Mouse (Mus musculus): Measurements from ENCODE around the gene Kcnq1. TPM values are rescaled to one million over a fixed set of nuclear protein-coding genes. Genes with fewer than 3 reads are reported as not detected.

Kcnq1 gene
- polyA plus RNA-seq, 1 experiment, result 0.54 TPM

DNA sequence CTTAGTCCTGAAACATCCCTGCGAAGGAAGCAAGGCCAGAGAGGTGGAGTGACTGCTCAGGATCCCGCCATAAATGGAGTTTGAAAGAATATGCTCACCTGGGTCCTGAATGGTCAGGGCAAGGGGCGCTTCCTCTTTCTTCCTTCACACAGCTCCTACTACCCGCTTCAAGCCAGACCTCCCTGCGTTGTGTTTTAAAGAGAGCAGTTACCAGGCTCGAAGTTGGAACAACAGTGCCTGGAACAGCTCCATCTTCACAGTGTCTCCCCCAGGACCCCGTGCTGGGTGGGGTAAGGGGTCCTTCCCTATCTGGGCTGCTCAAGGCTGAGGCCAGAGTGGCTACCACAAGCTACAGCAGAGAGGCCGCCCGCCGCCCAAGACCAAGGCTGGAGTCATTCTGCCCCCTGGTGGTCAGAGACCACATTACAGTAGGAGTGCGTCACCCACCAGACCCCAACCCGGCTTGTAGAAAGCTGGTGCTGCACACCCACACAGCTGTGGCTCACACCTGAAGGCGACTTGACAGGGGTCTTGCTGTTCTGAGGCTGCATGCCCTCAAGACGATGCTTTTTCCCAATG, 360.0 kb downstream of the Kcnq1 start:
- Histone ChIP-seq H3K4me1 (ENCODE audit: control insufficient read depth, insufficient read depth, low read length) (no peaks in the 10 kb centered on the region), H3K27me3 (ENCODE audit: control insufficient read depth, insufficient read depth, low read length) (peaks cover 3% of the 10 kb centered on the region; the same call in 1 of the 2 replicates), H3K4me3 (replicated peaks; ENCODE audit: insufficient read depth, low read depth, low read length) (no peak overlapping the region), H3K27ac (ENCODE audit: insufficient read depth, low read length) (no peak overlapping the region)
- WGBS, result 29% methylated on average over 14 of the region's 14 CpGs
- peak; percentile 57 to 81 for DNase-seq
- no peak for TF ChIP-seq POLR2A (IDR thresholded peaks at IDR 0.05; ENCODE audit: borderline replicate concordance, insufficient read depth, low read length)
- peak; percentile 90 for TF ChIP-seq CTCF (IDR thresholded peaks at IDR 0.05; ENCODE audit: borderline replicate concordance, insufficient read depth, low read depth, low read length)

DNA sequence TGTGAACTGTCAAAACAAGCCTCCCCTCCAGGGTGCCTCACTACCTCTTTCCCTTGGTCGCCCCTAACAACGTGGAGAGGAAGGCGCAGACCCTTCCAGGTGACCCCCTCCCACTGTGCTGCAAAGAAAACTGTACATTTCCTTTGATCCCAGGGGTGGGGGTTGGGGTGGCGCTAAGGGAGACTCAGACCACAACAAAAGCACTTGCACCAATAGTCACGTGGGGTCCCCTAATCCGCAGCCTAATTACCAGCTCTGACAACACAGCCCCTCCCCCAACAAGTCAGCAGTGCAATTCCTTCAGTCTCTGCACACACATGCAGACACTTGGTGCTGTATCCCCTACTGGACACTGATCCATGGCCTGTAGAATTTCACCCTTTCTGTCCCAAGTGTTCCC, 361.6 kb downstream of the Kcnq1 start:
- Histone ChIP-seq H3K4me3 (replicated peaks; ENCODE audit: insufficient read depth, low read depth, low read length) (no peak overlapping the region), H3K27me3 (ENCODE audit: control insufficient read depth, insufficient read depth, low read length) (peaks cover 3% of the 10 kb centered on the region; the same call in 1 of the 2 replicates), H3K27ac (ENCODE audit: insufficient read depth, low read length) (no peak overlapping the region), H3K4me1 (ENCODE audit: control insufficient read depth, insufficient read depth, low read length) (no peaks in the 10 kb centered on the region)
- 26% methylated on average over 6 of the region's 6 CpGs for WGBS
- no peak for TF ChIP-seq POLR2A (IDR thresholded peaks at IDR 0.05; ENCODE audit: borderline replicate concordance, insufficient read depth, low read length)
- TF ChIP-seq CTCF (IDR thresholded peaks at IDR 0.05; ENCODE audit: borderline replicate concordance, insufficient read depth, low read depth, low read length), result no peak
- DNase-seq, result no peak

- peak; percentile 52 to 71 for DNase-seq
- WGBS, result 17% methylated on average over 8 of the region's 8 CpGs
- Histone ChIP-seq H3K4me3 (replicated peaks; ENCODE audit: insufficient read depth, low read depth, low read length) (no peak overlapping the region), H3K27me3 (ENCODE audit: control insufficient read depth, insufficient read depth, low read length) (peaks cover under 1% of the 10 kb centered on the region; the same call in 1 of the 2 replicates), H3K27ac (ENCODE audit: insufficient read depth, low read length) (no peak overlapping the region), H3K4me1 (ENCODE audit: control insufficient read depth, insufficient read depth, low read length) (no peaks in the 10 kb centered on the region)
- TF ChIP-seq CTCF (IDR thresholded peaks at IDR 0.05; ENCODE audit: borderline replicate concordance, insufficient read depth, low read depth, low read length) (peak; percentile 82), POLR2A (IDR thresholded peaks at IDR 0.05; ENCODE audit: borderline replicate concordance, insufficient read depth, low read length) (no peak)
Observed at GRCm38 (mm10) chr7:143469946-143470345, 363.8 kb downstream of the Kcnq1 start.

DNA sequence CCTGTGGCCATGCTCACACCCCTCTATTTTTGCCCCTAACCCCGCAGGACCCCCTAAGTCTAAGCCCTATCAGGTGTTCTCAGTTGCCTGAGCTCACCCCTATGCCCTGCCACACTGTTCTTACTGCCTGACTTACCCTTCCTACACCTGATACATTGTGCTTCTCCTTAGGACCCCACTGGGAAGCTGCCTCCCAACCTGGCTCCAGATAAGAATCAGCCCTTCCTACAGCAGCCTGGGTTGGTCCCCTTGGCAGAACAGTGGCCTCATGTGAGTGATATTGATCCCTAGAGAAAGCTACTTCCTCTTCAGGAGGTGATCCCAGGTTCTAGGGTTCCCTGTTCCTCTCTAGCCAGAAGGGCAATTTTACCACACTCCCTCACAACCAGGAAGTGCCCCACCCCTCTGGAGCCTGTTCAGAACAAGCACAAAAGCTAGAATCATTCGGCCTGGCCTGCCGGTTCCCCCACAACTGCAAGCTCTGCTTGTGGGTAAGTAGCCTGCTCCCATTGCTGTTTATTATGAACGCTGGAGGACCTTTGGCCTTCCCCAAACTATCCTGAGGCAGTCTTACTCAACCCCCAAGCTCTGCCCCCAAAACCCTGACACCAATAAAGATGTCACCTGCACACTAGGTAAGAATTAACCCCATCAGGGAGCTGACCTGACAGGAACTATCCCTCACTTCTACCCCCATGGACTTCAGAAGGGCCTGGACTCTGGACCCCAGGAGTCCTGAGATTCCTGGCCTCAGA, 367.4 kb downstream of the Kcnq1 start, which contains the start of gene Slc22a18:
Gene Slc22a18 (plus strand): TSS at position 390 of the 755 bp plus-strand sequence.
- H3K27me3 ChIP-seq (ENCODE audit: control insufficient read depth, insufficient read depth, low read length), result no peaks in the 10 kb centered on the region
- no peak for TF ChIP-seq CTCF (IDR thresholded peaks at IDR 0.05; ENCODE audit: borderline replicate concordance, insufficient read depth, low read depth, low read length)
- no peak for TF ChIP-seq POLR2A (IDR thresholded peaks at IDR 0.05; ENCODE audit: borderline replicate concordance, insufficient read depth, low read length)
- 42% methylated on average over 4 of the region's 4 CpGs for WGBS
- no peak within 1 kb of the TSS for H3K27ac ChIP-seq (ENCODE audit: insufficient read depth, low read length)
- no peaks in the 10 kb centered on the region for H3K4me1 ChIP-seq (ENCODE audit: control insufficient read depth, insufficient read depth, low read length)
- no peak for DNase-seq
- no peak within 1 kb of the TSS for H3K4me3 ChIP-seq (replicated peaks; ENCODE audit: insufficient read depth, low read depth, low read length)

GRCm38 (mm10) chr7:143474811-143475210, 368.6 kb downstream of the Kcnq1 start:
- Histone ChIP-seq H3K27ac (ENCODE audit: insufficient read depth, low read length) (no peak overlapping the region), H3K4me3 (replicated peaks; ENCODE audit: insufficient read depth, low read depth, low read length) (no peak overlapping the region), H3K4me1 (ENCODE audit: control insufficient read depth, insufficient read depth, low read length) (no peaks in the 10 kb centered on the region), H3K27me3 (ENCODE audit: control insufficient read depth, insufficient read depth, low read length) (no peaks in the 10 kb centered on the region)
- TF ChIP-seq POLR2A (IDR thresholded peaks at IDR 0.05; ENCODE audit: borderline replicate concordance, insufficient read depth, low read length) (no peak), CTCF (IDR thresholded peaks at IDR 0.05; ENCODE audit: borderline replicate concordance, insufficient read depth, low read depth, low read length) (no peak)
- DNase-seq, result no peak
- 28% methylated on average over 10 of the region's 10 CpGs for WGBS

DNA sequence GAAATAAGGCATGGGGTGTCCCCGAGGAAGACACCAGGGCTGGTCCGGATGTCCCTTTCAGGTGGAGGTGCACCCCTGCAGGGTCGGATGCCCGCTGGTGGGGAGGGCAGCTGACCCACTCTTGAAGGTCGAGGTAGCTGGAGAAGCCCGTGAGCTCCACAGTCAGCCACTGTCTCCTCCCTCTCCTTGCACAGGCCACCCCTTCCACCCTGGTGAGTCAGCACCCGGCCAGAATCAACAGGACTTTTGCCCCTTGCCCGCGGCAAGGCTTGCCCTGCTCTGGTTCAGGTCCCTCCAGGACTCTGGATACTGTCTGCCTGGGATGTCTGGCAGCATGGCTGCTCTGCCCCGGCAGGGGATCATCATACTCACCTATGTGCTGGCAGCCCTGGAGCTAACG, 369.7 kb downstream of the Kcnq1 start:
- WGBS, result 67% methylated on average over 11 of the region's 11 CpGs
- Histone ChIP-seq H3K27me3 (ENCODE audit: control insufficient read depth, insufficient read depth, low read length) (no peaks in the 10 kb centered on the region), H3K4me1 (ENCODE audit: control insufficient read depth, insufficient read depth, low read length) (no peaks in the 10 kb centered on the region), H3K27ac (ENCODE audit: insufficient read depth, low read length) (no peak overlapping the region), H3K4me3 (replicated peaks; ENCODE audit: insufficient read depth, low read depth, low read length) (no peak overlapping the region)
- DNase-seq, result no peak
- TF ChIP-seq POLR2A (IDR thresholded peaks at IDR 0.05; ENCODE audit: borderline replicate concordance, insufficient read depth, low read length) (no peak), CTCF (IDR thresholded peaks at IDR 0.05; ENCODE audit: borderline replicate concordance, insufficient read depth, low read depth, low read length) (no peak)

Other genes with a start within 250 kb of the Kcnq1 start
- gene Th, start 175.2 kb upstream of the Kcnq1 start, polyA plus RNA-seq (2012; rRNA removed), result 11.0 and 13.6 TPM in 2 replicates
- gene Ascl2, start 137.1 kb upstream of the Kcnq1 start, polyA plus RNA-seq (2012; rRNA removed), result 0.74 and 0.89 TPM in 2 replicates
- gene Tspan32, start 101.3 kb upstream of the Kcnq1 start, polyA plus RNA-seq (2012; rRNA removed), result 0.25 and 0.32 TPM in 2 replicates
- 841 and 916 TPM in 2 replicates for gene Cd81, start 53.6 kb upstream of the Kcnq1 start, polyA plus RNA-seq (2012; rRNA removed)
- 101 and 106 TPM in 2 replicates for gene Tssc4, start 37.1 kb upstream of the Kcnq1 start, polyA plus RNA-seq (2012; rRNA removed)
- gene Trpm5, start 11.7 kb upstream of the Kcnq1 start, polyA plus RNA-seq (2012; rRNA removed), result 0.10 and 0.13 TPM in 2 replicates